ENCODE assay signal across 8 mouse cellular contexts in genomic region chr19:46599375-46600256, GRCm38 (mm10). TPM values are rescaled to one million over a fixed set of nuclear protein-coding genes. Genes with fewer than 3 reads are reported as not detected.
DNase-seq lines count a peak whose midpoint lies in the region; ATAC-seq and TF ChIP-seq lines count a peak whose summit lies in the region.

No protein-coding gene starts in this region.

- peak overlapping the region; percentile 85 to 95 for H3K4me3 ChIP-seq in ES-E14 (ENCODE audit: insufficient read depth in 1 of 2, low read depth in 1 of 2, low read length in 2 of 2, poor library complexity in 1 of 2, severe bottlenecking in 1 of 2)
- peak overlapping the region; percentile 92 for H3K4me3 ChIP-seq in forebrain, embryonic 11.5 days (ENCODE audit: low read depth, low read length)
- peak overlapping the region; percentile 96 for H3K4me3 ChIP-seq in intestine, embryonic 16.5 days (ENCODE audit: low read length)
- H3K4me3 ChIP-seq in lung, embryonic 15.5 days = peak overlapping the region; percentile 97

- H3K4me1 ChIP-seq in ES-E14 (ENCODE audit: control insufficient read depth in 2 of 2, insufficient read depth in 2 of 2, low read length in 2 of 2, poor library complexity in 1 of 2) = peaks cover 0 to 2% of the 10 kb centered on the region in 2 experiments; a peak in 2 of 4 replicates
- peaks cover 6% of the 10 kb centered on the region; the same call in 1 of the 2 replicates for H3K4me1 ChIP-seq in forebrain, embryonic 11.5 days (replicated peaks; ENCODE audit: control insufficient read depth, insufficient read depth, low read length)
- peaks cover 21% of the 10 kb centered on the region for H3K4me1 ChIP-seq in intestine, embryonic 16.5 days (ENCODE audit: control insufficient read depth, insufficient read depth, low read length)
- H3K4me1 ChIP-seq in lung, embryonic 15.5 days = peaks cover 21% of the 10 kb centered on the region

- intact Hi-C loops in left cerebral cortex, postnatal 4 days (cut with DNase I) = no loop called here

- H3K9ac ChIP-seq in ES-E14 (ENCODE audit: insufficient read depth, low read depth, low read length, poor library complexity, severe bottlenecking) = peak overlapping the region; percentile 76
- peak overlapping the region; percentile 77 for H3K9ac ChIP-seq in forebrain, embryonic 11.5 days (ENCODE audit: low read length)
- peak overlapping the region; percentile 87 for H3K9ac ChIP-seq in intestine, embryonic 16.5 days (ENCODE audit: low read depth, low read length)
- H3K9ac ChIP-seq in lung, embryonic 15.5 days = peak overlapping the region; percentile 84

- no peak; the same call in none of the 2 replicates for ATAC-seq in forebrain, embryonic 11.5 days (replicated peaks; ENCODE audit: low FRiP score)
- ATAC-seq in intestine, embryonic 16.5 days = peak; percentile 27
- ATAC-seq in lung, embryonic 15.5 days (ENCODE audit: borderline replicate concordance, extremely low read depth, low FRiP score, low TSS enrichment) = peak; percentile 13

- H3K9me3 ChIP-seq in ES-E14 (ENCODE audit: control insufficient read depth, insufficient read depth, low read depth, low read length) = no peaks in the 10 kb centered on the region
- H3K9me3 ChIP-seq in forebrain, embryonic 11.5 days (ENCODE audit: control insufficient read depth, low read length) = no peaks in the 10 kb centered on the region
- H3K9me3 ChIP-seq in intestine, embryonic 16.5 days (ENCODE audit: control insufficient read depth, low read length) = no peaks in the 10 kb centered on the region
- no peaks in the 10 kb centered on the region for H3K9me3 ChIP-seq in lung, embryonic 15.5 days

- H3K4me2 ChIP-seq in forebrain, embryonic 11.5 days (ENCODE audit: low read depth, low read length, severe bottlenecking) = peak overlapping the region; percentile 93
- H3K4me2 ChIP-seq in intestine, embryonic 16.5 days (ENCODE audit: low read depth, low read length) = peak overlapping the region; percentile 69
- H3K4me2 ChIP-seq in lung, embryonic 15.5 days = peak overlapping the region; percentile 73

- H3K36me3 ChIP-seq in ES-E14 (ENCODE audit: control insufficient read depth, insufficient read depth, low read length, poor library complexity, severe bottlenecking) = no peaks in the 10 kb centered on the region
- no peaks in the 10 kb centered on the region for H3K36me3 ChIP-seq in forebrain, embryonic 11.5 days (ENCODE audit: control insufficient read depth, insufficient read depth, low read length)
- H3K36me3 ChIP-seq in intestine, embryonic 16.5 days (ENCODE audit: control insufficient read depth, insufficient read depth, low read length) = no peaks in the 10 kb centered on the region
- H3K36me3 ChIP-seq in lung, embryonic 15.5 days = peaks cover 4% of the 10 kb centered on the region; the same call in 1 of the 2 replicates

- no peaks in the 10 kb centered on the region for H3K27me3 ChIP-seq in forebrain, embryonic 11.5 days (ENCODE audit: control insufficient read depth, insufficient read depth, low read length)
- H3K27me3 ChIP-seq in intestine, embryonic 16.5 days (replicated peaks; ENCODE audit: control insufficient read depth, insufficient read depth, low read length) = no peaks in the 10 kb centered on the region
- no peaks in the 10 kb centered on the region for H3K27me3 ChIP-seq in lung, embryonic 15.5 days

- WGBS in forebrain, embryonic 11.5 days = 22% methylated on average over 22 of the region's 22 CpGs
- WGBS in intestine, embryonic 16.5 days = 14% methylated on average over 22 of the region's 22 CpGs
- WGBS in lung, embryonic 15.5 days = 13% methylated on average over 22 of the region's 22 CpGs

- no peak overlapping the region for H3K27ac ChIP-seq in ES-E14 (ENCODE audit: insufficient read depth, low read depth, low read length, poor library complexity, severe bottlenecking)
- no peak overlapping the region for H3K27ac ChIP-seq in forebrain, embryonic 11.5 days (ENCODE audit: low read depth, low read length)
- peak overlapping the region; percentile 57 for H3K27ac ChIP-seq in intestine, embryonic 16.5 days (ENCODE audit: low read length)
- H3K27ac ChIP-seq in lung, embryonic 15.5 days = peak overlapping the region; percentile 56

- in situ Hi-C loops in ES-E14 (cut with MboI; ENCODE audit: low sequenced_read_pairs in 2 of 2, unreplicated experiment in 2 of 2) = no loop called here

- peak; percentile 42 for DNase-seq in gastrocnemius, adult 18-20 months (ENCODE audit: low spot score)
- no peak for DNase-seq in gastrocnemius, adult 8-10 months (ENCODE audit: low spot score in 2 of 2)
- no peak for DNase-seq in ES-E14 (ENCODE audit: low read depth, low spot score)
- DNase-seq in forebrain, embryonic 11.5 days (ENCODE audit: low spot score) = no peak
- DNase-seq in spleen, postnatal 10 days (ENCODE audit: low spot score in 2 of 2) = peak; percentile 28 to 37
- DNase-seq in left cerebral cortex, postnatal 4 days = no peak

TF ChIP-seq in ES-E14, 5 proteins besides CTCF, POLR2A, EP300 and RAD21:
- TF ChIP-seq ZC3H11A (IDR thresholded peaks at IDR 0.05; ENCODE audit: borderline replicate concordance, low read depth, low read length) = no peak
- TF ChIP-seq HCFC1 (IDR thresholded peaks at IDR 0.05; ENCODE audit: borderline replicate concordance, insufficient read depth, low read length) = no peak
- no peak for TF ChIP-seq MAFK (IDR thresholded peaks at IDR 0.05; ENCODE audit: insufficient read depth, low read depth, low read length)
- TF ChIP-seq CHD2 (IDR thresholded peaks at IDR 0.05; ENCODE audit: low read depth, low read length) = no peak
- TF ChIP-seq ZNF384 (IDR thresholded peaks at IDR 0.05; ENCODE audit: low read depth, low read length) = no peak

RNA-seq across cellular contexts. Expression of gene Wbp1l, which starts 0.7 kb away (rescaled TPM):
- 100 to 1,000 TPM in 1 of 2 experiments, 10 to 100 TPM in 1; 66.2 to 116 TPM for total RNA-seq in gastrocnemius, adult 18-20 months (2021)
- 100 to 1,000 TPM in 1 of 4 experiments, 10 to 100 TPM in 3; 56.9 to 103 (median 59.7) TPM for total RNA-seq in gastrocnemius, adult 8-10 months (2022)
- 38.8 and 40.2 TPM in 2 replicates for total RNA-seq in ES-E14 (2012; rRNA removed)
- polyA plus RNA-seq in forebrain, embryonic 11.5 days (2014; fragmentation: Nextera tagmentation; extraction: Ambion mirVana) = 41.3 and 41.4 TPM in 2 replicates
- 39.3 and 40.0 TPM in 2 replicates for polyA plus RNA-seq in intestine, embryonic 16.5 days (2015; fragmentation: Nextera tagmentation; extraction: Ambion mirVana)
- 44.0 and 48.0 TPM in 2 replicates for polyA plus RNA-seq in lung, embryonic 15.5 days (2015; fragmentation: Nextera tagmentation; extraction: Ambion mirVana)
- total RNA-seq in left cerebral cortex, postnatal 4 days (2021) = 10 to 100 TPM; 43.1 to 45.3 TPM

RNA-seq across cellular contexts. Expression of gene Sfxn2, which starts 26.5 kb away (rescaled TPM):
- 1 to 10 TPM; 2.2 to 3.8 TPM for total RNA-seq in gastrocnemius, adult 18-20 months (2021)
- 1 to 10 TPM; 1.6 to 3.0 (median 2.8) TPM for total RNA-seq in gastrocnemius, adult 8-10 months (2022)
- total RNA-seq in ES-E14 (2012; rRNA removed) = 11.4 TPM in 2 replicates
- 10.9 and 14.6 TPM in 2 replicates for polyA plus RNA-seq in forebrain, embryonic 11.5 days (2014; fragmentation: Nextera tagmentation; extraction: Ambion mirVana)
- 16.7 and 18.1 TPM in 2 replicates for polyA plus RNA-seq in intestine, embryonic 16.5 days (2015; fragmentation: Nextera tagmentation; extraction: Ambion mirVana)
- 27.9 and 28.3 TPM in 2 replicates for polyA plus RNA-seq in lung, embryonic 15.5 days (2015; fragmentation: Nextera tagmentation; extraction: Ambion mirVana)
- 10 to 100 TPM; 12.6 to 13.7 TPM for total RNA-seq in left cerebral cortex, postnatal 4 days (2021)

RNA-seq across cellular contexts. Expression of gene Arl3, which starts 26.6 kb away (rescaled TPM):
- total RNA-seq in gastrocnemius, adult 18-20 months (2021) = 10 to 100 TPM; 79.9 to 86.2 TPM
- 10 to 100 TPM; 51.1 to 76.4 (median 62.8) TPM for total RNA-seq in gastrocnemius, adult 8-10 months (2022)
- total RNA-seq in ES-E14 (2012; rRNA removed) = 25.7 and 39.7 TPM in 2 replicates
- 152 and 154 TPM in 2 replicates for polyA plus RNA-seq in forebrain, embryonic 11.5 days (2014; fragmentation: Nextera tagmentation; extraction: Ambion mirVana)
- polyA plus RNA-seq in intestine, embryonic 16.5 days (2015; fragmentation: Nextera tagmentation; extraction: Ambion mirVana) = 53.9 and 64.5 TPM in 2 replicates
- polyA plus RNA-seq in lung, embryonic 15.5 days (2015; fragmentation: Nextera tagmentation; extraction: Ambion mirVana) = 115 and 119 TPM in 2 replicates
- total RNA-seq in left cerebral cortex, postnatal 4 days (2021) = 100 to 1,000 TPM; 102 to 107 TPM

Comparison
In these comparisons a context has a peak if more than half of its experiments do, and no peak if none do; other contexts are left out.
1. DNase-seq: peak in gastrocnemius, adult 18-20 months (single experiment) and spleen, postnatal 10 days (2 of 2); none in gastrocnemius, adult 8-10 months (0 of 2), ES-E14 (single experiment), forebrain, embryonic 11.5 days (single experiment) and left cerebral cortex, postnatal 4 days (single experiment).
2. H3K27ac ChIP-seq: peak in intestine, embryonic 16.5 days (single experiment) and lung, embryonic 15.5 days (single experiment); none in ES-E14 (single experiment) and forebrain, embryonic 11.5 days (single experiment).
3. Peak in every context shown above with its lines, with median percentiles within 50 percentile points of each other: H3K4me3 ChIP-seq, H3K9ac ChIP-seq and H3K4me2 ChIP-seq.